Mouse (Mus musculus) bone marrow, adult 2 months (tissue): ENCODE measurements around the gene Mpo. TPM values are rescaled to one million over a fixed set of nuclear protein-coding genes. Genes with fewer than 3 reads are reported as not detected.

Source experiments
- H3K27ac ChIP-seq: fragments of 200-500 bp; 2 replicates; pipeline ENCODE4 v1.5.1; 2012; ENCODE audit warnings: low read depth, mild to moderate bottlenecking, control low read depth, inconsistent platforms, low read length; ENCODE audit not compliant: control insufficient read depth, poor library complexity, insufficient read depth
- H3K4me1 ChIP-seq: fragments of 200-500 bp; 2 replicates; pipeline ENCODE4 v1.6.1; 2011; ENCODE audit warnings: low read length; ENCODE audit not compliant: control insufficient read depth, insufficient read depth
- H3K4me3 ChIP-seq: fragments of 200-500 bp; replicated peaks from 2 replicates; pipeline ENCODE3; 2011; ENCODE audit warnings: mild to moderate bottlenecking, low read depth, low read length, control low read depth; ENCODE audit not compliant: control insufficient read depth
- CTCF ChIP-seq: fragments of 200-500 bp; IDR thresholded peaks from 2 replicates; pipeline ENCODE4 v1.5.1; 2011; ENCODE audit warnings: low read length, control low read depth; ENCODE audit not compliant: control insufficient read depth, insufficient read depth
- POLR2A ChIP-seq: fragments of 200-500 bp; IDR thresholded peaks from 2 replicates; pipeline ENCODE4 v1.6.1; 2011; ENCODE audit warnings: low read depth, mild to moderate bottlenecking, control low read depth, low read length, borderline replicate concordance; ENCODE audit not compliant: control insufficient read depth
- WGBS: fragments of 180-500 bp; shearing (Covaris S2); methylation state at CpG from one replicate; pipeline ENCODE4 v1.1.7; 2018; 5-methylcytosine and 5-hydroxymethylcytosine counted together
- polyA plus RNA-seq: library from polyadenylated mRNA; stranded (reverse); fragments of >200 nt; gene quantifications from 2 replicates; pipeline ENCODE4 v1.2.4, GENCODE M21; 2011; ENCODE audit warnings: low replicate concordance; ENCODE audit not compliant: missing spikeins, insufficient read depth, insufficient read length

Mpo gene
- polyA plus RNA-seq, 1 experiment, result 630 TPM

GRCm38 (mm10) chr11:87755360-87756017 lies 37.9 kb upstream of the Mpo start:
- TF ChIP-seq CTCF (no peak), POLR2A (peak; percentile 97)
- Histone ChIP-seq H3K4me3 (peak overlapping the region; percentile 76), H3K4me1 (peaks cover 9% of the 10 kb centered on the region; the same call in 1 of the 2 replicates), H3K27ac (peak overlapping the region; percentile 99)
- WGBS, result under 1% methylated on average over 17 of the region's 17 CpGs

- no peak; the same call in 1 of the 2 replicates for TF ChIP-seq POLR2A
- TF ChIP-seq CTCF, result 0 out of 2 replicates have a peak, but pooled peaks have one; percentile 20
- peak overlapping the region; percentile 99 for H3K4me3 ChIP-seq
- WGBS, result 3% methylated on average over 15 of the region's 15 CpGs
- peak overlapping the region; percentile 99 for H3K27ac ChIP-seq
- peaks cover 7% of the 10 kb centered on the region; the same call in 1 of the 2 replicates for H3K4me1 ChIP-seq
Observed at GRCm38 (mm10) chr11:87756251-87756820, 37.0 kb upstream of the Mpo start.

GRCm38 (mm10) chr11:87757001-87757954 lies 36.1 kb upstream of the Mpo start:
- peak overlapping the region; percentile 99 for H3K4me3 ChIP-seq
- peaks cover 7% of the 10 kb centered on the region; the same call in 1 of the 2 replicates for H3K4me1 ChIP-seq
- WGBS, result 2% methylated on average over 25 of the region's 25 CpGs
- no peak for TF ChIP-seq CTCF
- TF ChIP-seq POLR2A, result 0 out of 2 replicates have a peak, but pooled peaks have one; percentile 42
- peak overlapping the region; percentile 99 for H3K27ac ChIP-seq

- peak overlapping the region; percentile 34; the same call in 1 of the 2 replicates for H3K27ac ChIP-seq
- peaks cover 5% of the 10 kb centered on the region; the same call in 1 of the 2 replicates for H3K4me1 ChIP-seq
- 19% methylated on average over 7 of the region's 7 CpGs for WGBS
- peak overlapping the region; percentile 63 for H3K4me3 ChIP-seq
- TF ChIP-seq POLR2A, result no peak
- no peak for TF ChIP-seq CTCF
Observed at GRCm38 (mm10) chr11:87758161-87758911, 35.0 kb upstream of the Mpo start.

- Histone ChIP-seq H3K4me1 (peaks cover 6% of the 10 kb centered on the region), H3K4me3 (no peak overlapping the region), H3K27ac (no peak overlapping the region)
- TF ChIP-seq POLR2A (peak; percentile 55; the same call in 1 of the 2 replicates), CTCF (no peak)
- 13% methylated on average over 4 of the region's 4 CpGs for WGBS
Observed at GRCm38 (mm10) chr11:87758957-87759608, 34.3 kb upstream of the Mpo start.

GRCm38 (mm10) chr11:87759609-87760005 lies 33.8 kb upstream of the Mpo start:
- Histone ChIP-seq H3K27ac (no peak overlapping the region; the same call in 1 of the 2 replicates), H3K4me1 (peaks cover 6% of the 10 kb centered on the region), H3K4me3 (no peak overlapping the region)
- WGBS, result under 1% methylated on average over 3 of the region's 3 CpGs
- peak; percentile 58 for TF ChIP-seq CTCF
- peak; percentile 27; the same call in 1 of the 2 replicates for TF ChIP-seq POLR2A
